Mouse (Mus musculus): ENCODE measurements around the gene 4930590J08Rik.

4930590J08Rik gene

DNA sequence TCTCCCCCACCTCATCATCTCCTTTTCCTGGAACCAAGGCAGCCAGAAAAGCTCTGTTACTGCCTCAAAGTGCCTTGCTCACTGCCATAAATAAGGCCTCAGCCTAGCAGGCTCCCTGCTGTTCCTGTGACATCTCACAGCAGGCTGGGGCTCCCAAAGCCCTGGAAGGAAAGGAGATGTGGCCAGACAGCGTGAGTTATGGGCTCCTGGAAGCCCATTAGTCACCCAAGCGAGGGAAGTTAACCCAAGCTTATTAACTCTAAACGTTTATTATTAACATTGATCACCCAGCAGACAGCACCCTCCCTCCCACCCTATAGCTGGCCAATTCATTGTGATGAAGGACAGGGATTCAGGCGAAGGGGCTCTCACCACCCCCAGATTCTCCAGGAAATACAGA lies 60.8 kb downstream of the 4930590J08Rik start:
- in situ Hi-C loops (cut with MboI, MseI), result no loop called here

DNA sequence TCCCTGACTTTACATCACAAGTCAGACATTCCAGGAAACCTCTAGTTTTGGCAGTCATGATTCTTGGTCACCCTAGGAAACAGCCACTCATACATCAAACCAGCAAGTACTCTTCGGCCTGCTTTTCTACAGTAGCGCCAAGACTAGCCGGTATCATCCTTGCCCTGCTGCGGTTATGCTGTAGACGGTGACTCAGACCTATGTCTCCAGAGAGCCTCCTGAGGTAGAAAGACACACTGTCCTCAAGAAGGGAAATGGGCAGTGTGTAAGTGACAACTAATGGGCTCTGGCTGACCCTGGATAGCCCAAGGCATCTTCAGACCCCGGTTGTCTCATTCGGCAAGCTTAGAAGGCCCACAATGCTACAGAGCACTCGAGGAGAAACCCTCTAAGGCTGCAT lies 62.5 kb downstream of the 4930590J08Rik start:
- in situ Hi-C loops (cut with MboI, MseI), result no loop called here

DNA sequence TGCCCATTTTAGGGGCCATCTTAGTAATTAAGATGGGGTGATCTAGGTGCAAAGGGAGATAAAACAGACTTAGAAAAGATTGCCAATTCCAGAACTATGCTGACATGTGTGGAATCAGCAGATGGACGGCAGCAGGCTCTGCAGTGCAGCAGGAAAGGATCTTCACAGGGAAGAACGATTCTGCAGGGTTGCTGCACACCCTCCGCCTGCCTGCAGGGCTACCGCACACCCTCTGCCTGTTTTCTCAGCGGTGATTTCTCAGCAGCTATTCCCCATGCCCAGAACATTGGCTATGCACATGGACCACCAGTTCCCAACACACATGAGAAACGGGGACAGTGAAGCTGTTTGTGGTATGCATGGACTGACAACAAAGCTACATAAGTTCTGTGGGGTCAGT lies 63.4 kb downstream of the 4930590J08Rik start:
- in situ Hi-C loops (cut with MboI, MseI), result no loop called here

DNA sequence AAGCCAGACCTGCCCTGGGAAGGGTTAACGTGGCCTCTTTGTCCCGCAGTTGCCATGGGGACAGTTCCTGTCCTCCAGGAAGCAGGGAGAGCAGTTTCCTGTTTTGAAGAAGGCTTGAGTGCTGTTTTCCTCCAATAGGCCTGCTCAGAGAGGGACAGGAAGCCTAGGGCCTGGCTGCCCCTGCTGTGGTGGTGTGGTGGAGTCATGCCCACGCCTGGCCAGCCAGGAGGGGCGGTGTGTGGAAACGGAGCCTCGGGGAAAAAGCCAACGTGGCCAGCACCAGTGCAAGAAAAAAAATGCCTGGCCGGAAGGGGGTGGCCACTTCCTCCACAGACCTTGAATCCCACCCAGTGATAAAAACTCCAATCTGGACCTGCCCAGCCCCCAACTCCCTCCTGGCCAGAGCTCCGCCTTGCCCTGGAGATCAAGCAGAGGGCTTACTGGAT lies 69.6 kb downstream of the 4930590J08Rik start:
- in situ Hi-C loops (cut with MboI, MseI), result no loop called here

DNA sequence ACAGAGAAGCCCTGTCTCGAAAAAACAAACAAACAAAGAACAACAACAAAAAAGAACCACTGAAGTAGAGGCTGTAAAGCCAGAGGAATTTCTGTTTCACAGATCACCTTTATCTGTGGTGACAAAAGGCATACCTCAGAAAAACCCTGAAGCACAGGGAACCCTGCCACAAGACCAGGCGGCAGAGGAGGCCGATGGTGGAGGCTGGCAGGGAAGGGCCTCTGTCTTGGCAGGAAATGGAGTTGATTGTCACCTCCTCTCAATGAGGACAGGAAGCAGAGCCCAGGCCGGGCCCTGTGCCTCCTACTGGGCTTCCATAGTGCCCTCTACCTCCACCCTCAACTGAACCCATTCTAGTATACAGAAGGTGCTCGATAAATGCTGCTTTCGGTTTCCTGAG lies 71.4 kb downstream of the 4930590J08Rik start:
- in situ Hi-C loops (cut with MboI, MseI), result no loop called here

DNA sequence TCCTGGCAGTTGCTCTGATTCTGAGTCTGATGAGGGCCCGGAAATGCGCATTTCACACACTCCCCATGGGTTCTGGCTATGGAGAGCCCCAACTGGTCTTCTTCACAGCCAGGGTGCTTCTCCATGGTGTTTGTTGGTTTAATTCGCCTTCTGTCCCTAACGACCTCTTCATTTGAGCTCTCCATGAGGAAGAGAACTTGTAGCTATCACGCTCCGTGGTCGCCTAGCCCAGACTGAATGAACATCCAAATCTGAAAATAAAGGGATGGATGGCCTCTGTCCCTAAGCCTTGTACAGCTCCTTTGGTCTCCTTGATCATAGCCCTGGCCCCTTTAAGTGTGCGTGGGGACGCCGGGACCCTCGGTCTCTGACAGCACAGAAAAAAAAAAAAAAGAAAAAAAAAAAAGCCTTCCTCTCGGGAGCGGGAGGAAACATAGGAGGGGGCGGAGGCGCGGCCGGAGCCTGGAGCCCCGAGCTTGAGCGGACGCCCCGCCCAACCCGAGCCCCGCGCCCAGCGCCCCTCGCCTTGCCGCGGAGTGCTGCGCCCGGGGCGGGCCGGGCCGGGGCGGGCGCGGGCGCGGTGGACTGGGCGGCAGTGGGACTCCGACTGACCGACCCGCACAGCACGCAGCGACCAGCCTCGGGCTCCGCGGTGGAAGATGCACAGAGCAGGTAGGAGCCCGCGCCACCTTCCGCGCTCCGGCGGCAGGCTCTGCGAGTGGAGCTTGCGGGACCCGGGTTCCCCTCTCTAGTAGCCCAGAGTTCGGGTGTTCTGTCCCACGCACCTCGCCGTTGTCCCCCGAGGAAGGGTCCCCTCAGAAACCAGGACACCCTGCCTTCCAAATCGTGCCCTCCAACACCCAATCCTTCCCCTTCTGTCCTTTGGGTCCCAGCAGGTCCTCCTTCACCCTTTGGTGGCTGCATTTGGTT lies 76.0 kb downstream of the 4930590J08Rik start, which contains the start of gene Fgd5:
Gene Fgd5 (plus strand): TSS at position 508 of the 930 bp plus-strand sequence.
- in situ Hi-C loops (cut with MboI, MseI), result no loop called here

DNA sequence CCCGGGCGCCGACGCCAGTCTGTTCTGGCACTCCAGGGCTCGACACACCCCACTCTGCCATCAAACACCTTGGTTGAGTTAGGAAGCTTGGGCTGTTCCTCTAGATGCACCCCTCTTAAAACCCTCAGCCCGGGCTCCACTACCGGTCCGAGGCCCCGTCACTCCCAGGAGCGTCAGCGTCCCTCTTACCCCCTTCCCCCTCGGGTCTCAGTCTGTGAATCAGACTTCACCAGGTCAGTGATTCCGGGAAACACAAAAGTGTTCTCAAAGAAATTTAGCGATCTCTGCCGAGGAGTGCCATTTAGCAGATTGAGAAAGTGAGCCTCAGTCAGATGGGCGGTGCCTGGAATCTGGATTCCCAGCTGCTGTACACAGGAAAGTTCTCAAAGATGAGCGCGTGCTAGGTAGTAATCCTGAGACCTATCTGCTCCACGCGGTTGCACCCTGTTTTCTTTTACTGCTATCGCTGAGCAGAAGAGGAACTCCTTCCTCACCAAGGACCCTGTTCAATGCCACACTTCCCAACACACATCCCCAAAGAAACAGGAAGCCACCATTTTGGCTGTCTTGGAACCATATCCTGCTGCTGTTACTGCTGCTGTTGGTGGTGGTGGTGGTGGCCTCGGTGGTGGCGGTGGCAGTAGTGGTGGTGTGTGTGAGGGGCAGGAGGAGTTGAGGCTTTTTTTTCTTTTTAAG lies 76.8 kb downstream of the 4930590J08Rik start:
- in situ Hi-C loops (cut with MboI, MseI), result no loop called here

DNA sequence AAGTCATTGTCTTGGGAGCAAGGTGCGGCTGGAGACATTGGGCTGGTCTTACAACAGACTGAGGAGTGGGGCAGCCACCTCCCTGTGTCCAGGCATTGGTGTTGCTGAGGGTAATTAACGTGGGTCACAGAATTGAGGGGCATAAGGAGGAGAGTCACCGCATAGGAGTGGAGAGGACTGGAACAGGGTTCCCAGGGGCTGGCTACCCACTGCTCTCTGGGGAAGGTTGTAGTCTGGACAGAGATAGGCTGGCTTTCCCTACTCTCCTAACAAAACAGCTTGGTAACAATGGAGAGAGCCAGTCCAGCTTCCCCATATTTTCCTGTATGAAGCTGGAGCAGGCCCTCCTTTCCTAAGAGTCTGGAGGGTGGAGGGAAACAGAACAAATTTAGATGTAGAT lies 77.4 kb downstream of the 4930590J08Rik start:
- in situ Hi-C loops (cut with MboI, MseI), result no loop called here

DNA sequence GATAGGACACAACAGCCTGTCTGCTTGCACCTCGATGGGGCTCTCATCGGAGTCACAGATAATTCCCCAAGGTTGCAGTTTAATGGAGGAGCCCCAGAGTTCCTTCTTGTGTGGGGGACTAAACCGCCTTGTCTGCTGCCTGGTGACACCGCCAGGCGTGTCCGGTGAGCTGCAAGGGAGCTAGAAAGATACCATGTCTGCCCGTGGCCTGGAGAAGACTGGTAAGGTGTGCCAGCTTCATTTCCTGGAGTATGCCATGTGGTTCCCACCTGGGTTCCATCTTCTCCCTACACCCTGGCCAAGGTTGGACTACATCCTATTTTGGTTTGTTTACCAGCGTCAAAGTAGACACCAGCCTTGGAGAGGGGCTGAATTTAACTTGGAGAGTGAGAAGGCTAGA lies 87.5 kb downstream of the 4930590J08Rik start:
- in situ Hi-C loops (cut with MboI, MseI), result no loop called here

DNA sequence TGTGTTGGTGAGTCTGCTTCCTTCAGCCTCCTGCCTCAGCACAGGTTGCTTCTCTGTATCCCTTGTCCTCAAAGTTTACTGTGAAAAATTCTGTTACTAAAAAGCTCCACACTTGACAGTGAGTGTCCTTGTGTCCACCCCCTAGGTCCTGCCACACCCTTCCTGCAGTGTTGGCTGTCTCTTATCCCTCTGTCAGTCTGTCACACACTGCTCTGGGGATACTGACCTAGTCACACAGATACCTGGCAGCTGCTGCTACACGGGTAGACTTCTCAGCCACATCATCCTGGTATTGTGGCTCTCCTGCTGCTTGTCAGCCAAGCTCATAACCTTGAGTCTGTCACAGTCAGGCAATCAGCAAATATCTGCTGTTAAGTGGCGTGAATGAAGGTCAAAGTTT lies 90.2 kb downstream of the 4930590J08Rik start:
- in situ Hi-C loops (cut with MboI, MseI), result no loop called here

DNA sequence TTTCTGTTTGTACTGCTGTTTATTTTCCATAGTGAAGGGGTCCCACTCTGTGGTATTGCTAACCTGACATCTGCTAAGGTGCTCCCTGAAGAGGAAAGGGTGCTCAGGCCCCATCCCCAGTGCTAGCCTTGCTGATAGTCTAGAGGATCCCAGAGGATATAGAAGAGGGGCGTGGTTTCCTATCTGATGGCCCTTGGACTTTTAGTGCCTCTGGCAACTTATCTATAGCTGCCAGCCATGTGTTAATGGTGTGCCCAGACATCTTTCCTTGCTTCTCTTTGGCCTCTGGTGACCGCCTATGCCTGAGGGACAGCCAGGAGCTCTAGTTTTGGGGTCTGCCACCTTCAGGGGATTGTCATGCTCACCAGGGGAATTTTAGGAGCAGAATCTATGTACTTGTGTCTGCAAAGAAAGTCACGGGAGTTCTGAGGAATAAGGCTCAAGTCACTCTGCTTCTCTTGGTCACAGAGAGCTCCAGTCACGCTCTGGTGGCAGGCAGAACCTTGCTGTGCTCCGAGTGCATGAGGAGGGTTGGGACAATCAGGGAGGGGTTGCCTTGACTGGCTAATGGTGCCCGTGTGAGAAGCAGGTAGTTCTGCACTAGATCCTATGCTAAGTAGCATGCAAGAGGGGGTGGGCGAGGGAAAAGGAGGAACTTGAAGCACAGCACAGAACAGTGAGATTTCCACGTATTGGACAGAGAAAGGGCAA lies 91.3 kb downstream of the 4930590J08Rik start:
- in situ Hi-C loops (cut with MboI, MseI), result no loop called here

DNA sequence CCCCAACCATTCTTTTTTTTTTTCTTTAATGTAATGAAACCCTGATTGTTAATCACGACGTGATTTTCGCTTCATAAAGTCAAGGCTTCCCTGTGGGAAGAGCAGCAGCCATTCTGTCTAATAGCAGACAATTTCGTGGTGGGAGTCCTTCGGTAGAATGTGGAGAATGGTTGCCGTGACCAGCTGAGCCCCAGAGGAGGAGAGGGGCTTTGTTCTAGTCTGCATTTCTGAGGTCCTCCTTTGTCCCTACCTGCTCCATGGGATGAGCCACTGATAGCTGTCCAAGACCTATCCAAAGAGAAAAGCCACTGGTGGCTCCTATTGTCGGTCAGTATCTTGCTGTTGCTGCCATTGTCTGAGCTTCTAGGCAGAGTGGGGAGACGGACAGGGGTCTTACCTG lies 93.5 kb downstream of the 4930590J08Rik start:
- in situ Hi-C loops (cut with MboI, MseI), result no loop called here

Data from T-helper 2 cell (primary cell).